Mouse (Mus musculus): ENCODE measurements around the gene Ccdc9. TPM values are rescaled to one million over a fixed set of nuclear protein-coding genes. Genes with fewer than 3 reads are reported as not detected.
"Not testable (repeated sequence)": the region's sequence is repeated elsewhere in the genome, so short reads cannot be mapped to it uniquely, and the experiment has no call there.

Ccdc9 gene
- total RNA-seq, 2 experiments from 2014 or later, result 75.4 to 87.2 TPM

DNA sequence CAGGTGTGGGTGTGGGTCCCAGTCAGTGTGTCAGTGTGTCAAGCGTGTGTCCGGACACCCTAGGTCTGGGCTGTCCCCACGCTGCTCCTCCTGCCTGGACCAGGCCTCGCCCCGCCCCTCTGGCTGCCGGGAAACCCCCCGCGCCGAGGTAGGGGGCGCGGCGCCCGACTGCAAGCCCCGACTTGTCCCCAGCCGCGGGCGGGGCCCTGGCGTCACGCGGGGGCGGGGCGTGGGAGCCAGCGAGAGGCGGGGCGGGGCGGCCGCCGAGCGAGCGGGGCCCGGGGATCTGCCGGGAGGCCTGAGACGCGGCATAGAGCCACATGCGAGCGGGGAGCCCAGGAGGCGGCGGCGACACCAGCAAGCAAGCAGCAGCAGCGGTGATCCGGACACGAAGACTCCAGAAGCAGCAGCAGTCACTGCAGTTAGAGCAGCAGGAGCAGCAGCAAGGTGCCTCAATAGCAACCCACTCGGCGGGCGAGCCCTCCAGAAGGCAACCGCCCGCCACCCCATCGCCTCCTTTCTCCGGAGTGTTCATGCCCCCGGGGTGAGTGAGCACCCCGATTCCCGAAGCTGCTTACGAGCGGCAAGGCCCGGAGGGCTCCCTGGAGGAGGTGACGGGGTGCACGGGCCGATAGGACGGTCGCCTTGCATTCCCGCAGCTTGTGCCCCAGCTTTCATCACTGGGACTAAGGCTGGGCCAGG is 22.9 kb upstream of the Ccdc9 start:
- intact Hi-C loops (cut with DNase I), result loop anchor here (10.0 kb wide), 1 partner anchor 305 kb away; the partner anchor contains the start of gene Arhgap35

DNA sequence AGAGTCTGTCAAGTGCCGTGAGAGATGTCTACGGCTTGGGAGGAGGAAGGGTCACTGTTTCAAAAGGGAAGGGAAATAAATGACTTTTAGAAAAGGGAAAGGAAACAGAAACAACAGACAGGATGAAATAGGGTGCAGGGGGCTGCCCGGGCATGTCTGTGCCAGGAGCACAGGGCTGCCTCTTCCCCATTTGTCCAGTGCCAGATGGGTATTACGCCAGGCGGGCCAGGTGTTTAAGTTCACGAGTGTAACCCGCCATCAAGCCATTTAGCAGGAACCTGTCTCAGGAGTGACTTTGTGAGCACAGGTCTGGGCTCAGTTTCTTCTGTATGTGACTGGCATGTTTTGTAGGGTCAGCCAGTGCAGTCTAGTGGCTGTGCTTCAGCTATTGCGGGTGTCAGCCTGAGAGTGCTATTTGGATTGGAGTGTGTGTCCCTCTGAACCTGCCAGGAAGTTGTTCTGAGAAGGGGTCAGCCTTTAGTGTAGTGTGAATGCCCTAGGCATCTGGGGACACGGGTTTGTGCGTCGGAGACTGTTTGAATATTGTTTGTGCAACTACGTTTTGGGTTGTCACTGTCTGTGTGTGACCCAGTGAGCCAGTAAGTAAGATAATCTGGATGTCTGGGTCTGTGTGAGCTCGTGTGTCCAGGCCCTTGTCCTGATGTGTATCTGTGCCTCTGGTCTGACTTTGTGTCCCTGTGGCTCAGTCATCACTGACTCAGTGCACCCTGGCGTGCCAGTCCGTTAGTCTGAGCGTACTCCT is 22.1 kb upstream of the Ccdc9 start:
- no peak for DNase-seq (ENCODE audit: low spot score in 2 of 2)

More for the DNA sequence above, 22.9 kb upstream of the Ccdc9 start:
- peak; percentile 85 to 87 for DNase-seq (ENCODE audit: low spot score in 2 of 2)

GRCm38 (mm10) chr7:16308093-16308492 is 21.5 kb upstream of the Ccdc9 start, which contains the start of gene Bbc3:
Gene Bbc3, plus strand, starts transcription at chr7:16308393.
- intact Hi-C loops (cut with DNase I); DNase-seq (ENCODE audit: low spot score in 2 of 2): not testable (repeated sequence)

More for the DNA sequence above, 22.1 kb upstream of the Ccdc9 start:
- intact Hi-C loops (cut with DNase I), result no loop called here

- intact Hi-C loops (cut with DNase I); DNase-seq (ENCODE audit: low spot score in 2 of 2): not testable (repeated sequence)
Measured at GRCm38 (mm10) chr7:16307141-16307540, 20.5 kb upstream of the Ccdc9 start.

DNA sequence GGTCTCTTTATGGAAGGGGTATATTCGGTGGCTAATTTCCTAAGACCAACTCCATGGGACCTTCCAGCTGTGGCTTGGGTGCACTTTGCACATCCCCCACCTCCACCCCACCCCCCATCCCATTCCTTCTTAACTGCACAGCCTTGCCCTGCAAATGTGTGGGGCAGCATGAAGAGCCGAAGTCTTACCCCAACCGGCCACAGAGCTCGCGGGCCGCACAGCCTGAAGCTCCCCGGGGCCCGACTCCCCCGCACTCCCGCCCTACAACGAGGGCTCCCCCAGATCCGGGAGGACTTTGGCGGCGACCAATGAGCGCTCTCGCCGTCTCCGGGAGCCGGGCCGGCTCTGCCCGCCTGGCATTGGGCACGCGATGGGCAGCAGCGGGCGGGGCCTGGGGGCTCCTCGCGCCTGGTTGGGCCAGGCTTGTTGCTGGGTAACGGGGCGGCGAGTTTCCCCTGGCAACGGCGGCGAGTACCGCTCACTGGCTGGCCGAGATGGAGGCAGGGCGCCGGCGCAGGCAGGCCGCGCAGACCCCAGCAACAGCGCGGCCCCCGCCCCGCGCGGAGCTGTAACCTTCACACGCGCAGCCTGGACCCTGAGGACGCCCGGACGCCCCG is 12.9 kb upstream of the Ccdc9 start:
- intact Hi-C loops (cut with DNase I), result loop anchor here (10.0 kb wide), 1 partner anchor 155 kb away; the partner anchor contains the start of gene Tmem160
- peak; percentile 95 to 97 for DNase-seq (ENCODE audit: low spot score in 2 of 2)

DNA sequence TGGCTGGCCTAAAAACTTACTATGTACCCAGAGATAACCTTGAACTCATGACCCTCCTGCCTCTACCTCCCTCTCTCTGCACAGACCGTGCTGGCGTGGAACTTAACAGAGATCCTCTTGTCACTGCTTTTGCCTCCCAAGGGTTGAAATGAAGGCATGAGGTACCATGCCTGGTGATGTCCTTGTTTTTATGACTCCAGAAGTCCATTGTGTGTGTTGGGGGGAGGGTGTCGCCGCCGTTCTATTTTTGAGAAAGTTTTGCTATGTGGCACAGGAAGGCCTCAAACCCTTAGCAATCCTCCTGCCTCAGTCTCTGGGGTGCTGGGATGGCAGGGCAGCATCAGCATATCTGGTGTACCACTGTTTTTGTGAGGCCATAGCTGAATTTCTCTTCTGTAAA is 12.3 kb upstream of the Ccdc9 start:
- intact Hi-C loops (cut with DNase I), result loop anchor here (10.0 kb wide), 1 partner anchor 156 kb away; the partner anchor contains the start of gene Tmem160
- DNase-seq (ENCODE audit: low spot score in 2 of 2), result no peak

DNA sequence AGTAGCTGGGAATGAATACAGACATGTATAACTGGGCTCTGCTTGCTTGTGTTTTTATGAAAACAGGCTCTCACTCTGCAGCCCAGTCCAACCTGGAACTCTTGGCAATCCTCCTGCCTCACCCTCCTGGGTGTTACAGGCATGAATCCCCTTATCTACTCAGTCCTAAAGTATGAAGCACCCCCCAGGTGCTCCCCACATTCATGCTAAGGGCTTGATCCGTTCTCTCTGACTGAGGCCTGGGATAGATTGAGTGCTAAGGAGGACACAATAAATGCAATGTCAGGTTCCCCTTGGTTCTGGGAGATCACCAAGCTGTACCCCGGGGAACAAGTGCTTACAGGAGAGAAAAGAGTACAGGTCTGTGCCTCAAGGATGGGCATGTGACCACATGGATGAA is 11.0 kb upstream of the Ccdc9 start:
- intact Hi-C loops (cut with DNase I), result loop anchor here (10.0 kb wide), 1 partner anchor 157 kb away; the partner anchor contains the start of gene Tmem160
- DNase-seq (ENCODE audit: low spot score in 2 of 2), result no peak

GRCm38 (mm10) chr7:16296766-16297390 is 10.3 kb upstream of the Ccdc9 start:
- intact Hi-C loops (cut with DNase I), result loop anchor here (10.0 kb wide), 1 partner anchor 158 kb away; the partner anchor contains the start of gene Tmem160
- peak; percentile 66 to 75 for DNase-seq (ENCODE audit: low spot score in 2 of 2)

- no peak for DNase-seq (ENCODE audit: low spot score in 2 of 2)
- intact Hi-C loops (cut with DNase I), result loop anchor here (10.0 kb wide), 1 partner anchor 159 kb away; the partner anchor contains the start of gene Tmem160
Measured at GRCm38 (mm10) chr7:16296146-16296545, 9.6 kb upstream of the Ccdc9 start.

DNA sequence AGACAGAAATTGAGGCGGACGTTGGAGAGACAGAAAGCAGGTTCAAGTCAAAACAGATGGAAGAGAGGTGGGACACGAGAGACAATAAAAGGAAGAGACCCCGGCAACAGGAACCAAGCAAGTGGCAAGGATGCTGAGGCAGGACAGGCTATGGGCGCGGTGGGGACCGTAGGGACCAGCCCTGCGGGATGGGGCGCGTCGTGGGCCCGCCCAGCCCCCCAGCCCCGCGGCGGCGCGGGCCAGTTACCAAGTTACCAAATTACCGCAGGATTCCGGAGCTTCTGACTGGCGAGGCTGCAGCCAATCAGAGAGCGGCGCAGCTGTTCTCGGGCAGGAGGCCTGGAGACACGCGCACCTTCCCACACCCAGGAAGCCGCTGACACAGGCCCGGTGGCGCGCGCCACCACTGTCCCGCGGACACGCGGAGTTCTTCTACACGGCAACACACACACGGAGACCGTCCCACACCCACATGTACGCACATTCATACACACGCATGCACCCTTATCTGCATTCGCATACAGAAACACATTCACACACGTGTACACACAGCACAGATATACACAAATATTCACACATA is 8.8 kb upstream of the Ccdc9 start:
- DNase-seq (ENCODE audit: low spot score in 2 of 2), result peak; percentile 83 to 89
- intact Hi-C loops (cut with DNase I), result loop anchor here (1.0 to 10.0 kb wide), 3 partner anchors 19 to 159 kb away; partner anchors contain the start of gene Tmem160

GRCm38 (mm10) chr7:16294837-16295236 is 8.2 kb upstream of the Ccdc9 start:
- intact Hi-C loops (cut with DNase I), result loop anchor here (1.0 to 10.0 kb wide), 4 partner anchors 19 to 160 kb away; partner anchors contain the start of gene Tmem160

GRCm38 (mm10) chr7:16294346-16294745 is 7.8 kb upstream of the Ccdc9 start:
- DNase-seq (ENCODE audit: low spot score in 2 of 2), result no peak

More at GRCm38 (mm10) chr7:16294837-16295236, 8.2 kb upstream of the Ccdc9 start:
- DNase-seq (ENCODE audit: low spot score in 2 of 2), result peak; percentile 92 to 93

DNA sequence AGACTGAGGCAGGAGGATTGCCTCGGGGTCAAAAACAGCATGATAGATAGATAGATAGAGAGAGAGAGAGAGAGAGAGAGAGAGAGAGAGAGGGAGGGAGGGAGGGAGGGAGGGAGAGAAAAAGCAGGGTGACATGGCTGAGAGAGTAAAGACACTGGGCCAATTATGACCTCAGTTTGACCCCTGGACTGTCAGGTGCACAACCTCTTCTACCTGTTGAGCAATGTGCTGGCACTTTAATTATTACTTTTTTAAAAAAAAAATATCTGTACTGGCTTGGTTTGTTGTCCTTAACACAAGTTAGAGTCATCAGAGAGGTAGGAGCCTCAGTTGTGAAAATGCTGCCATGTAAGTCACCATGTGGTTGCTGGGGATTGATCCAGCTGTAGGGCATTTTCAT is 1.2 kb upstream of the Ccdc9 start:
- no peak for DNase-seq (ENCODE audit: low spot score in 2 of 2)
- intact Hi-C loops (cut with DNase I), result loop anchor here (5.0 kb wide), 1 partner anchor 330 kb away; no protein-coding TSS in a partner anchor

More at GRCm38 (mm10) chr7:16294346-16294745, 7.8 kb upstream of the Ccdc9 start:
- intact Hi-C loops (cut with DNase I), result loop anchor here (1.0 to 10.0 kb wide), 3 partner anchors 32 to 160 kb away; partner anchors contain the start of gene Tmem160

DNA sequence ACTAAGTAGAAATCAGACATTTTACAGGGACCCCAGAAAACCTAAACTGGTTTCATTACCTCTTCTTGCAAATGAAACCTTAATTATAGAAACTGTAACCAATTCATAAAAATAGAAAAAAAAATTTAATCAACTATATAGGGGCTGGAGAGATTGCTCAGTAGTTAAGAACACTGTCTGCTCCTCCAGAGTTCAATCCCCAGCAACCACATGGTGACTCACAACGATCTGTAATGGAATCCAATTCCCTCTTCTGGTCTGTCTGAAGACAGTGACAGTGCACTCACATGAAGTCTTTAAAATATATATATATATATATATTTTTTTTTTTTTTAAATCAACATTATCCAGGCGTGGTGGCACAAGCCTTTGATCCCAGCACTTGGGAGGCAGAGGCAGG is 421 bp upstream of the Ccdc9 start:
- intact Hi-C loops (cut with DNase I), result loop anchor here (5.0 kb wide), 1 partner anchor 330 kb away; no protein-coding TSS in a partner anchor

DNA sequence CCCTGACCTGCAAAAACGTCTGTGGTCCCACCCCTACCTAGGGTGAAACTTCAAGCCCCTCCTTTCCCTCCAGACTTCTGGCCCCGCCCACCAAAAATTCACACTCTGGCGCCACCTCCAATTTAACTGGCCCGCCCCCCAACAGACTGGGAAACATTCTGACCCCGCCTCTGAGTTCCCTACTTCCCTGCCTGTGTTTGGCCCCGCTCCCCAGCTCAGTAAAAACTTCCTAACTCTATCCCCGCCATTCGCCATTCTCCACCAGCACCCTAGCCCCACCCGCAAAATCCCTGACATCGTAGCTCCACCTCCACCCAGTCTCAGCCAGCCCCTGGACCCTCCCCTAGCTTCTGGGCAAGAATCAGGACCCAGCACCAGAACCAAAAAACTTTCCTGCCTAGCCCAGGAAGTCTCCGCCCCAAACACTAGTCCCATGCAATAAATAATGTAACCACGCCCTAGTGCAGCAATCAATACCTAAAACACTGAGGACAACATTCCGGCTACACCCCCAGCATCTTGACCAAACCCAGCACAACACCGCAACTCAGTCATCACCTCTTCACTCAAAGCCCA is 1.1 kb downstream of the Ccdc9 start:
- intact Hi-C loops (cut with DNase I), result loop anchor here (5.0 kb wide), 1 partner anchor 332 kb away; no protein-coding TSS in a partner anchor
- DNase-seq (ENCODE audit: low spot score in 2 of 2), result peak in 1 of 2 experiments; percentile 30

More for the DNA sequence above, 421 bp upstream of the Ccdc9 start:
- no peak for DNase-seq (ENCODE audit: low spot score in 2 of 2)

- DNase-seq (ENCODE audit: low spot score in 2 of 2), result no peak
- intact Hi-C loops (cut with DNase I), result loop anchor here (5.0 kb wide), 1 partner anchor 332 kb away; no protein-coding TSS in a partner anchor
Measured at GRCm38 (mm10) chr7:16284904-16285303, 1.7 kb downstream of the Ccdc9 start.

DNA sequence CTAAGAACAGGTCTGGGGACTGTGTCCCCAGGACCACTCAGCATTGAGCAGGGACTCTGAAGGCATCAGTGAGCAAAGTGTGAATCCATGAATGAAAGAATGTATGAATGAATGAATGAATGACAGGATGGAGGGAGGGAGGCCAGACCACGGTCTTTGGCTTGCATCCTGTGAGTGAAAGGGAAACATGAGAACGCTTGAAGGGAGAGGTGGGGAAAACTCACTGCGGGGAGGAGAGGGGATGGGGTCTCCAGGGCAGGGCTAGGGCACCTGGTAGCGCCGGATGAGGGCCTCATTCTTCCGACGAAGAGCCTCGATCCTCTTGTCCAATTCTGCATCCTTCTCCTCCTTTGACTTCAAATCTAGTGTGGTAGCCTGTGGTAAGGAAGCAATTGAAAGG is 2.6 kb downstream of the Ccdc9 start:
- intact Hi-C loops (cut with DNase I), result no loop called here
- no peak for DNase-seq (ENCODE audit: low spot score in 2 of 2)

DNA sequence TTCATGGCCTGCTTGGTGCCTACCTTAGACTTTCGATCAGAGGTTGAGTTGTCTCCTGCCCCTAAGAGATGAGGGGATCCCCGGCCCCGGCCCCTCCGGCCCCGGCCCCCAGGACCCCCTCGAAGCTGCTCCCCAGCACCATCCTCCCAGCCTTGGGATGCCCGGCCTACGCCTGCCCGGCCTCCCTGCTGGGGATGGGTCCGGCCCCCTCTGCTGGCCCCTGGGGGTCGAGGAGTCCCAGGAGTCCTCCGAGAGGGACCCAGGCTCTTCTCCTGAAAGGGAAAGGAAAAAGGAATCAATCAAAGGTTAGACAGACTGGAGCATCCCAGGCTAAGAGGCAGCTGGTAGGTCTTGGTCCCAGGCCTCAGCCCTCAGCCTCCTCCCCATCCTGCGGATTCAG is 4.3 kb downstream of the Ccdc9 start:
- intact Hi-C loops (cut with DNase I), result no loop called here
- DNase-seq (ENCODE audit: low spot score in 2 of 2), result no peak

All from left cerebral cortex, postnatal 36 days (tissue).